In the genomic region with DNA sequence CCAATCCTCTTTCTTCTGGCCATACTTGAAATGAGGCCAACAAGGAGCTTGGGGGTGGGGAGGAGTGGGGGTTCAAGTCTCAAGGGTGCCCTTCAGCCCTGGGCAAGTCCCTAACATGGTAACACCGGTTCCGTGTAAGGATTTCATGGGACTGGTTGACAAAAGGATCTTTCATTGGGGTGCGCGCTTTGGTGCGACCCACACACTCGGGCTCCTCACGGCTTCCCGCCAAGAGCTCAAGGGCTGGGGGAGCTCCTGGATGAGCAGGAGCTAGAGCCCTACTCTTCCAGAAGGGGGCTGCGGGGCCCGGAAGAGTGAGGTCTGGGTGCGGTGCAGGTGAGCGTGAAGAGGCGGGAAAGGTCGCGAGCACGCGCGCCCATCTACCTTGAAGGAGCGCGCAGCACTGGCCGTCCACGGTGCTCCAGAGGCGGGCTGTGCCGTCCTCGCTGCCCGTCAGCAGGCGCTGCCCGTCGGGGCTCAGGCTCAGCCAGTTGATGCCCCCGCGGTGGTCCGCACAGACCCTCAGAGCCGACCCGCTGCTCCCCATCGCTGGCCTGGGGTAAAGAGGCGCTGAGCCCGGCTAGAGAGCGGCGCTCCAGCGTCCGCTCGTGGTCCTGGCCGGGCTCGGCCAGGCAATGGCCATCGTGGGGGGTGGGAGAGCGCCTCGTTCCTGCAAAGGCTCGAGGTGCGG, we compare ENCODE assay signal across 9 mouse cellular contexts. TPM values are rescaled to one million over a fixed set of nuclear protein-coding genes. Genes with fewer than 3 reads are reported as not detected.
DNase-seq lines count a peak whose midpoint lies in the region; ATAC-seq and TF ChIP-seq lines count a peak whose summit lies in the region.
"Had no signal": no experiment of that assay in that cellular context is flagged by ENCODE, and none has a peak within 500 bp of the region (broad histone marks: within the 10 kb centered on the region; RNA-seq: fewer than 3 reads in every experiment).

No protein-coding gene starts in this region.

- ATAC-seq in granulocyte monocyte progenitor cell, adult 5-6 weeks (replicated peaks; ENCODE audit: poor library complexity, severe bottlenecking), result peak; percentile 59
- no peak for ATAC-seq in liver, embryonic 16.5 days (ENCODE audit: low read depth)
- peak; percentile 2; the same call in 1 of the 2 replicates for ATAC-seq in stomach, postnatal 0 days (ENCODE audit: low FRiP score, low TSS enrichment)
- no peak for ATAC-seq in frontal cortex, adult (ENCODE audit: low TSS enrichment)

- no peak for TF ChIP-seq CTCF in testis, adult 2 months (IDR thresholded peaks at IDR 0.05; ENCODE audit: control insufficient read depth, insufficient read depth, insufficient replicate concordance, low read depth, low read length)
- no peak for TF ChIP-seq CTCF in stomach, postnatal 0 days (IDR thresholded peaks at IDR 0.05; ENCODE audit: low read depth)

- 4% methylated on average over 49 of the region's 49 CpGs for WGBS in liver, embryonic 16.5 days (ENCODE audit: insufficient replicate concordance)
- under 1% methylated on average over 49 of the region's 49 CpGs for WGBS in stomach, postnatal 0 days

- peaks cover 18% of the 10 kb centered on the region for H3K4me1 ChIP-seq in testis, adult 2 months (ENCODE audit: control insufficient read depth, insufficient read depth, low read length)
- H3K4me1 ChIP-seq in liver, embryonic 16.5 days (ENCODE audit: control insufficient read depth, low read depth, low read length), result peaks cover 5% of the 10 kb centered on the region; the same call in 1 of the 2 replicates
- peaks cover 4% of the 10 kb centered on the region; the same call in 1 of the 2 replicates for H3K4me1 ChIP-seq in stomach, postnatal 0 days (replicated peaks; ENCODE audit: control insufficient read depth, insufficient read depth)

- H3K27ac ChIP-seq in testis, adult 2 months (ENCODE audit: control insufficient read depth, insufficient read depth, low read depth, low read length), result no peak overlapping the region
- no peak overlapping the region for H3K27ac ChIP-seq in liver, embryonic 16.5 days (ENCODE audit: low read length)
- no peak overlapping the region for H3K27ac ChIP-seq in stomach, postnatal 0 days (replicated peaks)

- no peaks in the 10 kb centered on the region for H3K9me3 ChIP-seq in liver, embryonic 16.5 days (replicated peaks; ENCODE audit: control insufficient read depth, low read length)
- no peaks in the 10 kb centered on the region for H3K9me3 ChIP-seq in stomach, postnatal 0 days (ENCODE audit: control insufficient read depth, low read length)

- H3K9ac ChIP-seq in liver, embryonic 16.5 days (ENCODE audit: low read depth, low read length), result no peak overlapping the region; the same call in 1 of the 2 replicates
- H3K9ac ChIP-seq in stomach, postnatal 0 days (ENCODE audit: low read length), result peak overlapping the region; percentile 60

- no peaks in the 10 kb centered on the region; the same call in 1 of the 2 replicates for H3K27me3 ChIP-seq in testis, adult 2 months (ENCODE audit: control insufficient read depth, insufficient read depth, low read length)
- H3K27me3 ChIP-seq in liver, embryonic 16.5 days (ENCODE audit: control insufficient read depth, insufficient read depth, low read depth, low read length), result peaks cover 32% of the 10 kb centered on the region
- H3K27me3 ChIP-seq in stomach, postnatal 0 days (ENCODE audit: control insufficient read depth, insufficient read depth, low read length), result no peaks in the 10 kb centered on the region

- H3K36me3 ChIP-seq in testis, adult 2 months (ENCODE audit: control insufficient read depth, insufficient read depth, low read length), result no peaks in the 10 kb centered on the region
- no peaks in the 10 kb centered on the region for H3K36me3 ChIP-seq in liver, embryonic 16.5 days (ENCODE audit: control insufficient read depth, insufficient read depth)
- no peaks in the 10 kb centered on the region for H3K36me3 ChIP-seq in stomach, postnatal 0 days (ENCODE audit: control insufficient read depth, insufficient read depth, low read length)

- DNase-seq in testis, postnatal 14 days (ENCODE audit: low spot score), result no peak
- peak; percentile 30 for DNase-seq in stomach, postnatal 0 days (ENCODE audit: low spot score)
- DNase-seq in right cerebral cortex, adult 18-20 months, result no peak
- DNase-seq in thymus, postnatal 4 days, result no peak

- peak overlapping the region; percentile 47 for H3K4me2 ChIP-seq in liver, embryonic 16.5 days (ENCODE audit: low read depth, low read length)
- H3K4me2 ChIP-seq in stomach, postnatal 0 days (replicated peaks; ENCODE audit: low read depth), result peak overlapping the region; percentile 88

- TF ChIP-seq POLR2A in testis, adult 2 months (IDR thresholded peaks at IDR 0.05; ENCODE audit: control insufficient read depth, low read depth, low read length), result no peak

- peak overlapping the region; percentile 41 for H3K4me3 ChIP-seq in testis, adult 2 months (ENCODE audit: control insufficient read depth, low read depth, low read length)
- H3K4me3 ChIP-seq in liver, embryonic 16.5 days (ENCODE audit: low read depth, low read length), result peak overlapping the region; percentile 43
- H3K4me3 ChIP-seq in stomach, postnatal 0 days (ENCODE audit: low read depth, low read length), result peak overlapping the region; percentile 50

- TF ChIP-seq EP300 in stomach, postnatal 0 days (optimal IDR thresholded peaks at IDR 0.05), result no peak

RNA-seq across cellular contexts. Expression of a gene that starts 0.6 kb away (rescaled TPM):
- 0.78 and 1.0 TPM in 2 replicates for polyA plus RNA-seq in testis, adult 2 months (2012; rRNA removed)
- 1.5 and 2.2 TPM in 2 replicates for total RNA-seq in granulocyte monocyte progenitor cell, adult 5-6 weeks (2014; fragmentation: Nextera tagmentation)
- not detected in 2 replicates for total RNA-seq in granulocyte monocyte progenitor cell, adult 5-6 weeks (2017)
- polyA plus RNA-seq in liver, embryonic 16.5 days (2015; fragmentation: Nextera tagmentation; extraction: Ambion mirVana), result 0.99 and 1.0 TPM in 2 replicates
- 2.7 and 3.3 TPM in 2 replicates for polyA plus RNA-seq in stomach, postnatal 0 days (2015; fragmentation: Nextera tagmentation; extraction: Ambion mirVana)

RNA-seq across cellular contexts. Expression of a gene that starts 27.9 kb away (rescaled TPM):
- polyA plus RNA-seq in testis, adult 2 months (2012; rRNA removed), result not detected in 2 replicates
- not detected in 2 replicates for total RNA-seq in granulocyte monocyte progenitor cell, adult 5-6 weeks (2014; fragmentation: Nextera tagmentation)
- total RNA-seq in granulocyte monocyte progenitor cell, adult 5-6 weeks (2017), result not detected in 2 replicates
- polyA plus RNA-seq in liver, embryonic 16.5 days (2015; fragmentation: Nextera tagmentation; extraction: Ambion mirVana), result 0.47 and 0.50 TPM in 2 replicates
- 2.5 and 3.0 TPM in 2 replicates for polyA plus RNA-seq in stomach, postnatal 0 days (2015; fragmentation: Nextera tagmentation; extraction: Ambion mirVana)
- polyA plus RNA-seq: brain, embryonic 14.5 days had no signal

RNA-seq across cellular contexts. Expression of a gene that starts 44.6 kb away (rescaled TPM):
- polyA plus RNA-seq in testis, adult 2 months (2012; rRNA removed), result 46.5 and 49.9 TPM in 2 replicates
- 28.2 and 30.4 TPM in 2 replicates for total RNA-seq in granulocyte monocyte progenitor cell, adult 5-6 weeks (2014; fragmentation: Nextera tagmentation)
- total RNA-seq in granulocyte monocyte progenitor cell, adult 5-6 weeks (2017), result 33.1 and 37.6 TPM in 2 replicates
- polyA plus RNA-seq in liver, embryonic 16.5 days (2015; fragmentation: Nextera tagmentation; extraction: Ambion mirVana), result 12.0 and 13.6 TPM in 2 replicates
- polyA plus RNA-seq in stomach, postnatal 0 days (2015; fragmentation: Nextera tagmentation; extraction: Ambion mirVana), result 18.5 and 20.4 TPM in 2 replicates

Comparison
In these comparisons a context has a peak if more than half of its experiments do, and no peak if none do; other contexts are left out.
1. ATAC-seq: peak in granulocyte monocyte progenitor cell, adult 5-6 weeks (single experiment) and stomach, postnatal 0 days (single experiment); none in liver, embryonic 16.5 days (single experiment) and frontal cortex, adult (single experiment).
2. Peak in every context shown above with its lines, with median percentiles within 50 percentile points of each other: H3K4me3 ChIP-seq.